In the genomic region with DNA sequence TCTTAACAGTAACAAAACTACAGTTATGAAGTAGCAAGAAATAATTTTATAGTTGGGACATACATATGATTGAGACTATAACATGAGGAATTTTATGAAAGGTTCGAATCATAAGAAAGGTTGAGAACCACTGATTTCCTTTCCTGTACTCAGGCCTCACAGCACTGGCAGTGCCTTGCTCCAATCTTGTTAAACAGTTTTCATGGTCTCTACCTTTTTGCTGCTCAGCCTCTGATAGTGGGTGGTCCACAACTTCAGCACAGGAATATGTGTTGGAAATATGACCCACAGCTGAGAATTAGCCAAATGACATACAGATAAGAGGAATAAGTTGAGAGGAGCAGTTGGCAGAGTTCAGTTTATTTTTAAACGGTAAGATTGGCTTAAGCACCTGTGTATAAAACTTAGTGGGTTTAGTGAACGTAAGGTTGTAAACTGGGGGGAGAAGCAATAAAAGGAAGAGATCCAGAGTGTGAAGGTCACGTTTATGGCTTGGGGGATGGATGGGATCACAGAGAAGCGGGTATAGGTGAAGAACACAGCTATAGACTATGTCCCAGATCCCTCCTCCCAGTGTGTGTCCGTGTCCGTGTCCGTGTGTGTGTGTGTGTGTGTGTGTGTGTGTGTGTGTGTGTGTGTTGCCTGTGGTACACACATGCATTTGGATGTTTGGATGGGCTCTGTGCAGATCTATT, we compare ENCODE assay signal across 26 mouse cellular contexts.
"Had no signal": no experiment of that assay in that cellular context is flagged by ENCODE, and none has a peak within 500 bp of the region (broad histone marks: within the 10 kb centered on the region; RNA-seq: fewer than 3 reads in every experiment).

No protein-coding gene starts in this region.

- H3K4me2 ChIP-seq: heart, embryonic 11.5 days; heart, embryonic 13.5 days; heart, embryonic 15.5 days; hindbrain, embryonic 12.5 days; hindbrain, embryonic 14.5 days; limb, embryonic 12.5 days; liver, embryonic 11.5 days; liver, embryonic 13.5 days; liver, embryonic 15.5 days had no signal

- H3K9ac ChIP-seq: heart, embryonic 13.5 days; heart, embryonic 15.5 days; hindbrain, embryonic 12.5 days; hindbrain, embryonic 14.5 days; limb, embryonic 12.5 days; liver, embryonic 13.5 days; liver, embryonic 15.5 days; liver, postnatal 0 days had no signal

- H3K4me1 ChIP-seq: heart, embryonic 13.5 days; heart, embryonic 15.5 days; hindbrain, embryonic 10.5 days; hindbrain, embryonic 12.5 days; limb, embryonic 10.5 days; limb, embryonic 12.5 days; liver, embryonic 13.5 days; liver, embryonic 15.5 days had no signal

- ATAC-seq: hindbrain, embryonic 16.5 days; inflammation-experienced regulatory T-cells, adult 6 months; liver, postnatal 0 days had no signal

- H3K36me3 ChIP-seq: heart, embryonic 13.5 days; heart, embryonic 15.5 days; hindbrain, embryonic 10.5 days; hindbrain, embryonic 12.5 days; limb, embryonic 10.5 days; limb, embryonic 12.5 days; liver, embryonic 13.5 days; liver, embryonic 15.5 days had no signal

- H3K27ac ChIP-seq: gastrocnemius, adult 2 months; heart, adult 2 months; heart, embryonic 13.5 days; heart, embryonic 15.5 days; hindbrain, embryonic 10.5 days; hindbrain, embryonic 12.5 days; hindbrain, embryonic 14.5 days; layer of hippocampus, adult 2 months; left cerebral cortex, adult 2 months; limb, embryonic 10.5 days; limb, embryonic 12.5 days; liver, embryonic 13.5 days; liver, embryonic 15.5 days had no signal

- H3K9me3 ChIP-seq: heart, embryonic 13.5 days; heart, embryonic 15.5 days; hindbrain, embryonic 10.5 days; hindbrain, embryonic 12.5 days; limb, embryonic 10.5 days; limb, embryonic 12.5 days; liver, embryonic 13.5 days; liver, embryonic 15.5 days had no signal

- DNase-seq: gastrocnemius, adult 2 months; gastrocnemius, postnatal 10 days; gastrocnemius, postnatal 25 days; heart, adult 2 months; heart, postnatal 4 days; kidney, adult 18-20 months; kidney, adult 8-10 months; kidney, postnatal 10 days; kidney, postnatal 25 days; liver; liver, embryonic 13.5 days; liver, postnatal 0 days had no signal

- H3K4me3 ChIP-seq: gastrocnemius, adult 2 months; heart, adult 2 months; heart, embryonic 13.5 days; heart, embryonic 15.5 days; hindbrain, embryonic 10.5 days; hindbrain, embryonic 12.5 days; layer of hippocampus, adult 2 months; left cerebral cortex, adult 2 months; limb, embryonic 10.5 days; limb, embryonic 12.5 days; liver, embryonic 13.5 days; liver, embryonic 15.5 days had no signal

- H3K27me3 ChIP-seq: heart, embryonic 13.5 days; heart, embryonic 15.5 days; hindbrain, embryonic 12.5 days; limb, embryonic 12.5 days; liver, embryonic 13.5 days; liver, embryonic 15.5 days had no signal
